Mouse (Mus musculus): ENCODE results near the gene Nubp1. TPM values are rescaled to one million over a fixed set of nuclear protein-coding genes. Genes with fewer than 3 reads are reported as not detected.

The Nubp1 gene
- polyA plus RNA-seq, 1 experiment from 2014 or later = 45.5 TPM

GRCm38 (mm10) chr16:10471950-10472349 is 60.2 kb downstream of the Nubp1 start:
- H3K9me3 ChIP-seq (replicated peaks; ENCODE audit: control insufficient read depth, low read length) = no peaks in the 10 kb centered on the region
- H3K4me3 ChIP-seq (replicated peaks; ENCODE audit: low read length) = no peak overlapping the region
- H3K27me3 ChIP-seq (ENCODE audit: control insufficient read depth, insufficient read depth, low read length) = no peaks in the 10 kb centered on the region
- no peak overlapping the region for H3K4me2 ChIP-seq (ENCODE audit: low read depth, low read length)
- H3K4me1 ChIP-seq (ENCODE audit: control insufficient read depth, insufficient read depth, low read length) = no peaks in the 10 kb centered on the region
- no peak overlapping the region for H3K27ac ChIP-seq (ENCODE audit: low read length)
- ATAC-seq (ENCODE audit: insufficient read depth, low FRiP score) = no peak
- no peak overlapping the region for H3K9ac ChIP-seq (ENCODE audit: low read length)
- 85% methylated on average over 3 of the region's 3 CpGs for WGBS
- H3K36me3 ChIP-seq (ENCODE audit: control insufficient read depth, insufficient read depth, low read length) = no peaks in the 10 kb centered on the region

Other genes with a start within 250 kb of the Nubp1 start
- 0.36 TPM in 1 of 2 replicates, not detected in the other for gene Rpl39l, start 241.7 kb upstream of the Nubp1 start, polyA plus RNA-seq (2015; fragmentation: Nextera tagmentation; extraction: Ambion mirVana)
- gene Atf7ip2, start 219.2 kb upstream of the Nubp1 start, polyA plus RNA-seq (2015; fragmentation: Nextera tagmentation; extraction: Ambion mirVana) = 0.27 and 0.57 TPM in 2 replicates
- 83.5 and 110 TPM in 2 replicates for gene Emp2, start 98.0 kb upstream of the Nubp1 start, polyA plus RNA-seq (2015; fragmentation: Nextera tagmentation; extraction: Ambion mirVana)
- 1.7 and 2.0 TPM in 2 replicates for gene Tekt5, start 16.5 kb upstream of the Nubp1 start, polyA plus RNA-seq (2015; fragmentation: Nextera tagmentation; extraction: Ambion mirVana)
- 9.1 TPM in 2 replicates for gene Tvp23a, start 35.4 kb downstream of the Nubp1 start, polyA plus RNA-seq (2015; fragmentation: Nextera tagmentation; extraction: Ambion mirVana)
- gene Ciita, start 68.1 kb downstream of the Nubp1 start, polyA plus RNA-seq (2015; fragmentation: Nextera tagmentation; extraction: Ambion mirVana) = 0.49 and 0.56 TPM in 2 replicates
- 4.9 and 5.0 TPM in 2 replicates for gene Dexi, start 131.1 kb downstream of the Nubp1 start, polyA plus RNA-seq (2015; fragmentation: Nextera tagmentation; extraction: Ambion mirVana)
- 31.0 and 33.7 TPM in 2 replicates for gene Clec16a, start 133.4 kb downstream of the Nubp1 start, polyA plus RNA-seq (2015; fragmentation: Nextera tagmentation; extraction: Ambion mirVana)

Measured in stomach, embryonic 16.5 days (tissue).